Mouse (Mus musculus): ENCODE measurements around the gene Tmem204. TPM values are rescaled to one million over a fixed set of nuclear protein-coding genes. Genes with fewer than 3 reads are reported as not detected.

Gene Tmem204
- polyA plus RNA-seq, 1 experiment from 2014 or later, result 93.2 TPM

Other genes with a start within 250 kb of the Tmem204 start
- gene Hagh, start 243.4 kb downstream of the Tmem204 start, polyA plus RNA-seq (2015; fragmentation: Nextera tagmentation; extraction: Ambion mirVana), result 31.7 and 32.1 TPM in 2 replicates
- gene Fahd1, start 233.2 kb downstream of the Tmem204 start, polyA plus RNA-seq (2015; fragmentation: Nextera tagmentation; extraction: Ambion mirVana), result 18.8 and 19.9 TPM in 2 replicates
- gene Igfals, start 217.6 kb downstream of the Tmem204 start, polyA plus RNA-seq (2015; fragmentation: Nextera tagmentation; extraction: Ambion mirVana), result 1.00 and 1.4 TPM in 2 replicates
- gene Nubp2, start 197.2 kb downstream of the Tmem204 start, polyA plus RNA-seq (2015; fragmentation: Nextera tagmentation; extraction: Ambion mirVana), result 54.4 and 56.6 TPM in 2 replicates
- 41.7 and 44.2 TPM in 2 replicates for gene Spsb3, start 196.9 kb downstream of the Tmem204 start, polyA plus RNA-seq (2015; fragmentation: Nextera tagmentation; extraction: Ambion mirVana)
- gene Eme2, start 188.5 kb downstream of the Tmem204 start, polyA plus RNA-seq (2015; fragmentation: Nextera tagmentation; extraction: Ambion mirVana), result 28.5 and 30.4 TPM in 2 replicates
- 89.0 and 92.0 TPM in 2 replicates for gene Mrps34, start 188.5 kb downstream of the Tmem204 start, polyA plus RNA-seq (2015; fragmentation: Nextera tagmentation; extraction: Ambion mirVana)
- gene Nme3, start 187.1 kb downstream of the Tmem204 start, polyA plus RNA-seq (2015; fragmentation: Nextera tagmentation; extraction: Ambion mirVana), result 67.1 and 78.5 TPM in 2 replicates
- gene Mapk8ip3, start 146.6 kb downstream of the Tmem204 start, polyA plus RNA-seq (2015; fragmentation: Nextera tagmentation; extraction: Ambion mirVana), result 24.0 and 27.6 TPM in 2 replicates
- gene Jpt2, start 122.9 kb downstream of the Tmem204 start, polyA plus RNA-seq (2015; fragmentation: Nextera tagmentation; extraction: Ambion mirVana), result 186 and 189 TPM in 2 replicates
- gene Cramp1l, start 67.8 kb downstream of the Tmem204 start, polyA plus RNA-seq (2015; fragmentation: Nextera tagmentation; extraction: Ambion mirVana), result 6.3 and 7.6 TPM in 2 replicates
- gene Ift140, start 67.5 kb downstream of the Tmem204 start, polyA plus RNA-seq (2015; fragmentation: Nextera tagmentation; extraction: Ambion mirVana), result 17.0 and 18.1 TPM in 2 replicates
- 42.2 and 46.3 TPM in 2 replicates for gene Telo2, start 32.4 kb upstream of the Tmem204 start, polyA plus RNA-seq (2015; fragmentation: Nextera tagmentation; extraction: Ambion mirVana)
- gene Ptx4, start 37.2 kb upstream of the Tmem204 start, polyA plus RNA-seq (2015; fragmentation: Nextera tagmentation; extraction: Ambion mirVana), result 0.14 TPM in 1 of 2 replicates, not detected in the other
- gene Clcn7, start 49.8 kb upstream of the Tmem204 start, polyA plus RNA-seq (2015; fragmentation: Nextera tagmentation; extraction: Ambion mirVana), result 21.4 and 22.4 TPM in 2 replicates
- gene Ccdc154, start 78.9 kb upstream of the Tmem204 start, polyA plus RNA-seq (2015; fragmentation: Nextera tagmentation; extraction: Ambion mirVana), result 0.44 and 0.50 TPM in 2 replicates
- 9.0 and 10.3 TPM in 2 replicates for gene Gm38655, start 91.9 kb upstream of the Tmem204 start, polyA plus RNA-seq (2015; fragmentation: Nextera tagmentation; extraction: Ambion mirVana)
- gene BC003965, start 101.0 kb upstream of the Tmem204 start, polyA plus RNA-seq (2015; fragmentation: Nextera tagmentation; extraction: Ambion mirVana), result 32.1 and 33.0 TPM in 2 replicates
- 8.6 and 8.8 TPM in 2 replicates for gene Unkl, start 104.8 kb upstream of the Tmem204 start, polyA plus RNA-seq (2015; fragmentation: Nextera tagmentation; extraction: Ambion mirVana)
- gene Gnptg, start 156.5 kb upstream of the Tmem204 start, polyA plus RNA-seq (2015; fragmentation: Nextera tagmentation; extraction: Ambion mirVana), result 43.3 and 47.2 TPM in 2 replicates
- gene Tsr3, start 156.6 kb upstream of the Tmem204 start, polyA plus RNA-seq (2015; fragmentation: Nextera tagmentation; extraction: Ambion mirVana), result 45.9 and 46.4 TPM in 2 replicates
- gene Baiap3, start 172.8 kb upstream of the Tmem204 start, polyA plus RNA-seq (2015; fragmentation: Nextera tagmentation; extraction: Ambion mirVana), result 0.91 and 1.2 TPM in 2 replicates
- gene Ube2i, start 191.0 kb upstream of the Tmem204 start, polyA plus RNA-seq (2015; fragmentation: Nextera tagmentation; extraction: Ambion mirVana), result 698 TPM in 2 replicates
- 0.80 and 1.3 TPM in 2 replicates for gene Prss34, start 214.8 kb upstream of the Tmem204 start, polyA plus RNA-seq (2015; fragmentation: Nextera tagmentation; extraction: Ambion mirVana)
- not detected in 2 replicates for gene Prss28, start 225.1 kb upstream of the Tmem204 start, polyA plus RNA-seq (2015; fragmentation: Nextera tagmentation; extraction: Ambion mirVana)
- not detected in 2 replicates for gene Prss29, start 235.1 kb upstream of the Tmem204 start, polyA plus RNA-seq (2015; fragmentation: Nextera tagmentation; extraction: Ambion mirVana)